8 mouse cellular contexts compared by ENCODE assay signal in genomic region chr13:101695876-101696275, GRCm38 (mm10).
A peak's percentile ranks its signal among the peaks of the same experiment; 100 is the strongest.
DNase-seq lines count a peak whose midpoint lies in the region; ATAC-seq and TF ChIP-seq lines count a peak whose summit lies in the region.

No protein-coding gene starts in this region.

- H3K27me3 ChIP-seq in lung, embryonic 14.5 days (ENCODE audit: insufficient read depth, low read length) = no peaks in the 10 kb centered on the region

- peaks cover 10% of the 10 kb centered on the region; the same call in 1 of the 2 replicates for H3K4me1 ChIP-seq in lung, embryonic 14.5 days (ENCODE audit: insufficient read depth)

- peak; percentile 84 for TF ChIP-seq CTCF in lung, embryonic 14.5 days (IDR thresholded peaks at IDR 0.05; ENCODE audit: low read depth)

- ATAC-seq in lung, embryonic 14.5 days (ENCODE audit: insufficient read depth) = no peak

- no peaks in the 10 kb centered on the region for H3K9me3 ChIP-seq in lung, embryonic 14.5 days (ENCODE audit: low read depth, low read length)

- peaks cover 20% of the 10 kb centered on the region for H3K36me3 ChIP-seq in lung, embryonic 14.5 days (ENCODE audit: insufficient read depth)

- 4% methylated on average over 7 of the region's 7 CpGs for WGBS in lung, embryonic 14.5 days

- no peak overlapping the region for H3K4me3 ChIP-seq in lung, embryonic 14.5 days (ENCODE audit: low read depth, low read length)

- no peak overlapping the region for H3K27ac ChIP-seq in lung, embryonic 14.5 days (ENCODE audit: low read depth)

- H3K4me2 ChIP-seq in lung, embryonic 14.5 days = no peak overlapping the region

- no peak overlapping the region for H3K9ac ChIP-seq in lung, embryonic 14.5 days

- DNase-seq in CD4-positive helper T cell, adult 2 months (ENCODE audit: low read depth, low spot score) = peak; percentile 86
- DNase-seq in MN1 (ENCODE audit: low spot score) = peak; percentile 93
- peak; percentile 84 for DNase-seq in cerebellum, adult 9-11 months
- peak; percentile 47 for DNase-seq in gastrocnemius, postnatal 25 days
- peak; percentile 68 to 93 for DNase-seq in layer of hippocampus, adult 8-10 months (ENCODE audit: low spot score in 2 of 2)
- DNase-seq in lung, embryonic 14.5 days = peak; percentile 97
- peak; percentile 78 to 84 for DNase-seq in right cerebral cortex, postnatal 36 days (ENCODE audit: low spot score in 2 of 2)
- DNase-seq in yolk sac, embryonic 10.5 days (ENCODE audit: low spot score) = peak; percentile 68

Comparison
In these comparisons a context has a peak if more than half of its experiments do, and no peak if none do; other contexts are left out.
1. DNase-seq: peak in every context shown above with its lines; median percentile 97 in lung, embryonic 14.5 days; 93 in MN1; 86 in CD4-positive helper T cell, adult 2 months; 84 in cerebellum, adult 9-11 months; 81 in right cerebral cortex, postnatal 36 days; 80 in layer of hippocampus, adult 8-10 months; 68 in yolk sac, embryonic 10.5 days; 47 in gastrocnemius, postnatal 25 days.